Mouse (Mus musculus) neural tube, embryonic 14.5 days (tissue): ENCODE measurements around the gene Sorl1. TPM values are rescaled to one million over a fixed set of nuclear protein-coding genes. Genes with fewer than 3 reads are reported as not detected.
A peak's percentile ranks its signal among the peaks of the same experiment; 100 is the strongest.

ENCODE experiments used
- ATAC-seq: fragments of 200-750 bp; cut with Nextera tagmentation; 2 replicates; pipeline ENCODE4 v1.8.0; 2017; ENCODE audit warnings: low read depth, mild to moderate bottlenecking, moderate TSS enrichment, moderate library complexity
- H3K27ac ChIP-seq: fragments of 300-500 bp; sonication (generic); 2 replicates; pipeline ENCODE4 v1.5.1; 2014; ENCODE audit warnings: low read depth, mild to moderate bottlenecking, control low read depth, low read length, moderate library complexity, mixed read lengths
- H3K27me3 ChIP-seq: fragments of 300-500 bp; sonication (generic); 2 replicates; pipeline ENCODE4 v1.6.1; 2014; ENCODE audit warnings: low read length; ENCODE audit not compliant: control insufficient read depth, insufficient read depth
- H3K36me3 ChIP-seq: fragments of 300-500 bp; sonication (generic); 2 replicates; pipeline ENCODE4 v1.6.1; 2014; ENCODE audit warnings: low read length, mixed read lengths; ENCODE audit not compliant: control insufficient read depth, insufficient read depth
- H3K4me1 ChIP-seq: fragments of 300-500 bp; sonication (generic); 2 replicates; pipeline ENCODE4 v1.6.1; 2014; ENCODE audit warnings: low read length; ENCODE audit not compliant: control insufficient read depth, insufficient read depth
- H3K4me2 ChIP-seq: fragments of 300-500 bp; sonication (generic); 2 replicates; pipeline ENCODE4 v1.6.1; 2014; ENCODE audit warnings: mild to moderate bottlenecking, low read depth, low read length, control low read depth
- H3K4me3 ChIP-seq: fragments of 300-500 bp; sonication (generic); 2 replicates; pipeline ENCODE4 v1.5.1; 2014; ENCODE audit warnings: low read depth, low read length, control low read depth, mixed read lengths
- H3K9ac ChIP-seq: fragments of 300-500 bp; sonication (generic); replicated peaks from 2 replicates; pipeline ENCODE4 v1.6.1; 2014; ENCODE audit warnings: low read depth, mild to moderate bottlenecking, control low read depth, low read length, mixed read lengths
- H3K9me3 ChIP-seq: fragments of 300-500 bp; sonication (generic); 2 replicates; pipeline ENCODE4 v1.6.1; 2016; ENCODE audit warnings: low read length; ENCODE audit not compliant: control insufficient read depth
- WGBS: fragments of 180-500 bp; shearing (Covaris S2); extraction: QIAGEN DNeasy Blood & Tissue Kit; methylation state at CpG from one replicate; pipeline ENCODE4 v1.1.7; 2014; 5-methylcytosine and 5-hydroxymethylcytosine counted together
- polyA plus RNA-seq: library from polyadenylated mRNA; unstranded; fragments of >200 nt; fragmentation: Nextera tagmentation; extraction: Ambion mirVana; gene quantifications from 2 replicates; pipeline ENCODE4 v1.2.1, GENCODE M21; 2014

The Sorl1 gene
- polyA plus RNA-seq, 1 experiment from 2014 or later = 20.4 TPM

DNA sequence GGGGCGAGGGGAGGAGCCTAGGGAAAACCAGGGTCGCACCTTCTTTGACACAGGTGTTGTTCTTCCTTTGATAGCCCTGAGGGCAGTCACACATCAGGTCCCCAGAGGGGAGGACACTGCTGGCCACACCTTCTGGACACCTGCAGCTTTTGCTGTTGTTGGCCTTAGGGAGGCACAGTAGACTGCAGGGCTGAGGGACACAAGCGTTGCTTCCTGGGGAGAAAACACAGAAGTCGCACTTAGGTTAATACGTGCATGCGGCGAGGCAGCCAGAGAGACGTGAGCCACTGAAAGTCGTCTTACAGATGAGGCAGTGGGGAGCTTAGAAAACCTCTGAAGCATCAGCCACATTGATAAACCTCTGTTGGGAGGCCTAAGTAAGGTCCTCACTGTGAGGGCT lies 99.8 kb downstream of the Sorl1 start:
- H3K27ac ChIP-seq = no peak overlapping the region
- no peaks in the 10 kb centered on the region for H3K4me1 ChIP-seq
- no peak overlapping the region for H3K4me2 ChIP-seq
- 78% methylated on average over 9 of the region's 9 CpGs for WGBS
- no peak overlapping the region for H3K4me3 ChIP-seq
- no peaks in the 10 kb centered on the region for H3K27me3 ChIP-seq
- H3K9me3 ChIP-seq = no peaks in the 10 kb centered on the region
- H3K9ac ChIP-seq = no peak overlapping the region
- 0 out of 2 replicates have a peak, but pooled peaks cover 6% of the 10 kb centered on the region for H3K36me3 ChIP-seq
- no peak for ATAC-seq

DNA sequence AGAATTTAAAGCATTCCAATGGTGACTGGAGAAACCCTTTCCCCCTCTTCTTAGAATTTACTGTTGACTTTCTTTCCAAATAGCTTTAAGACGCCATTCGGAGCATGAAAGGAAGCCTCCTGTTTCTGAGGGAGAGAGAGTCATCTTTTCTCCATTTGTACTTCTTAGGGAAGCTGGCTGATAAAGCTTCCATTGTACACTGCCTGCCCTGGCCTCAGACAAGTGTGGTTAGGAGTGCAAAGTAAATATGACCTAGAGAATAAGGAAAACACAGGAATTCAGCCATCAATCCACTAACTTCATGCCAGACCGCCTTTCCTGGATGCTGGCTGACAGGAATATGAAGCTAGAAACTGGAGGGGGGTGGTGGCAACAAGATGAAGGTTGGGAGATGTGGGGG lies 100.7 kb downstream of the Sorl1 start:
- no peak overlapping the region for H3K9ac ChIP-seq
- H3K4me1 ChIP-seq = no peaks in the 10 kb centered on the region
- H3K36me3 ChIP-seq = 0 out of 2 replicates have a peak, but pooled peaks cover 6% of the 10 kb centered on the region
- H3K27ac ChIP-seq = no peak overlapping the region
- no peak overlapping the region for H3K4me3 ChIP-seq
- WGBS = 45% methylated on average over 3 of the region's 3 CpGs
- no peak overlapping the region for H3K4me2 ChIP-seq
- H3K9me3 ChIP-seq = no peaks in the 10 kb centered on the region
- H3K27me3 ChIP-seq = no peaks in the 10 kb centered on the region
- ATAC-seq = no peak

DNA sequence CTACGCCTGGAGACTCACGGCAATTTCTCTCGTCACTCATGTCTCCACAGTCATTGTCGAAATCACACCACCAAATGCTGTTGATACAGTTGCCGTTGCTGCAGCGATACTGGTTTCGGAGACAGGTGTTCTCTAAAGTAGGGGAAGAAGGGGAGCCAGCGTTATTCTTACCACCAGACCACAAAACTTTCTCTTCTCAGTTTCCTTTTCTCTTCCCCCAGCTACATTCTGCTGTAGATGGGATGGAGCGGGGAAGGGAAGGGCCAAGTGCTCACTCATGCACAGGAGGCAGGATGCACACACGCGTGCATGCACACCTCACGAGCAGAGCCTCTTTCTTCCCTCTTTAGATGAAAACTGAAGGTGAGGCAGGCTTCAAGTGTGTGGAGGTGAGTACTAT lies 101.8 kb downstream of the Sorl1 start:
- Histone ChIP-seq H3K4me3 (no peak overlapping the region), H3K4me1 (no peaks in the 10 kb centered on the region), H3K27me3 (no peaks in the 10 kb centered on the region), H3K9me3 (no peaks in the 10 kb centered on the region), H3K27ac (no peak overlapping the region), H3K36me3 (0 out of 2 replicates have a peak, but pooled peaks cover 6% of the 10 kb centered on the region), H3K9ac (no peak overlapping the region), H3K4me2 (no peak overlapping the region)
- no peak for ATAC-seq
- 96% methylated on average over 12 of the region's 12 CpGs for WGBS

DNA sequence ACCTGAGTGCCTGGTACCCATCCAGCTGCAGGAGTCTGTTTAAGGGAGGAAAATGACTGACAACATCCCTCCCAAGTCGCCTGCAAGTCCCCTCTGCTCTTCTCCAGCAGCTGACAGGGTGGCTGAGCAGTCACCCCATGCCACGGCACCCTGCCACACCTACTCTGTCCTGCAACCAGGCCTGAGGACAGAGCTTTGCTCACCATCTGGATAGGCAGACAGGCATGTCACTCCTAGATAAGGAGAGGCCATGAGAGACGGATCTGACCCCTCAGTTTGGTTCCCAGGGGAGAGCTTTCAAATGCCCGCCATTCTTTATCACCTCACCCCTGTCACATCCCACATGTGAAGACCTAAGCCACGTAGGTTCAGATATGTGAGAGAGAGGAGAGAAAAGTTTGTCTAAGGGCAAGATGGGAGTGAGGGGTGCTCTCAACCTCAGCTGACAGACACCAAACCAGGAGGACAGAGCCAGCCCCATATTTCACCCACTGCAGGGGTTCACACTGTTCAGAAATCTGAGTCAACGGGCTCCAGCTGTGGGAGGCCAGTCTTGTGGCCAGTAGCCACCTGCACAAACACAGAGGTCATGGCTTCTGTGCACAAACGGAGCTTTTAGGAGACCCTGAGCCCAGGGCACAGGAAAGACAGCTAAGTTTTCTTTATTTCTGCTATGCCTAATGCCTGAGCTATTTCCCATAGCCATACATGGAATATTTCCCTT lies 104.6 kb downstream of the Sorl1 start:
- ATAC-seq = no peak
- no peaks in the 10 kb centered on the region for H3K4me1 ChIP-seq
- no peaks in the 10 kb centered on the region for H3K9me3 ChIP-seq
- H3K9ac ChIP-seq = no peak overlapping the region
- no peaks in the 10 kb centered on the region for H3K27me3 ChIP-seq
- 57% methylated on average over 7 of the region's 7 CpGs for WGBS
- H3K4me2 ChIP-seq = no peak overlapping the region
- H3K4me3 ChIP-seq = no peak overlapping the region
- H3K27ac ChIP-seq = no peak overlapping the region
- 0 out of 2 replicates have a peak, but pooled peaks cover 6% of the 10 kb centered on the region for H3K36me3 ChIP-seq

DNA sequence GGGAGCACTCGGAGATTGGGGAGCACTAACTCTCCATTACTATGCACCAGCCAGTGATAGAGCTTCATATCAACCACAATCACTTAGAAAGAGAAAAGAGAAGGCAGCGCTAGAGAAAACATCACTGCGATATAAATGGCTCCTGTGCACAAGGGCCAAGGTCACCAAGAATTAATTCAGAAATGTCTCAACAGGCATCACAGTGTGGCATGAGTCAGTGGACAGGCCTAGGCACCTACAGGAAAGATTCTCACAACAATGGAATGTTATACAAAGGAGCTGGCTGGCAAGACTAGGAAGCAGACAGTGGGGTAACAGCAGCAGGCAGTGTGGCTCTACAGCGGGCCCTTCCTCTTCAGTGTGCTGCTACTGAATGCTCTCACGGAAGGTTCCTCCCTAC lies 115.6 kb downstream of the Sorl1 start:
- Histone ChIP-seq H3K36me3 (peaks cover 3% of the 10 kb centered on the region; the same call in 1 of the 2 replicates), H3K27ac (no peak overlapping the region), H3K4me1 (no peaks in the 10 kb centered on the region), H3K9ac (no peak overlapping the region), H3K4me3 (no peak overlapping the region), H3K4me2 (no peak overlapping the region), H3K9me3 (no peaks in the 10 kb centered on the region), H3K27me3 (no peaks in the 10 kb centered on the region)
- ATAC-seq = no peak
- WGBS = 97% methylated on average over 5 of the region's 5 CpGs

DNA sequence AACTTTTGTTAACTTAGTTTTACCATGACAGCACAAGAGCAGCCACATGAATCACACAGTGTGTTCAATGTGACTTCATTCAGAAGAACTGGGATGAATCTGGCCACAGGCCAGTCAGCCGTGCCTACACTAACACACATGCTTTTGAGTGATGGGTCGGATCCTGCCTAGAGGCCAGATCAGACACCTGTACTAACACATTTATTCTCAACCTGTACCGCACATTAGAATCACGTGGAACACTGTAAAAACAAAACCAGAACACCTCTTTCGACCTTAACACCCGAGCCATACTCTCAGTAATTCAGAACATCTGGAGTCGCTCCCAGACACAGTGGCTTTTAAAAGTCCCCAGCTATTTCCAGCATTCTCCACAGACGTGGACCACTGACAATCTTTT lies 119.0 kb downstream of the Sorl1 start:
- H3K9me3 ChIP-seq = no peaks in the 10 kb centered on the region
- H3K4me3 ChIP-seq = no peak overlapping the region
- no peak overlapping the region for H3K9ac ChIP-seq
- 70% methylated on average over 8 of the region's 8 CpGs for WGBS
- no peak overlapping the region for H3K4me2 ChIP-seq
- no peak for ATAC-seq
- H3K36me3 ChIP-seq = peaks cover 9% of the 10 kb centered on the region
- no peaks in the 10 kb centered on the region for H3K4me1 ChIP-seq
- H3K27ac ChIP-seq = no peak overlapping the region
- H3K27me3 ChIP-seq = no peaks in the 10 kb centered on the region

DNA sequence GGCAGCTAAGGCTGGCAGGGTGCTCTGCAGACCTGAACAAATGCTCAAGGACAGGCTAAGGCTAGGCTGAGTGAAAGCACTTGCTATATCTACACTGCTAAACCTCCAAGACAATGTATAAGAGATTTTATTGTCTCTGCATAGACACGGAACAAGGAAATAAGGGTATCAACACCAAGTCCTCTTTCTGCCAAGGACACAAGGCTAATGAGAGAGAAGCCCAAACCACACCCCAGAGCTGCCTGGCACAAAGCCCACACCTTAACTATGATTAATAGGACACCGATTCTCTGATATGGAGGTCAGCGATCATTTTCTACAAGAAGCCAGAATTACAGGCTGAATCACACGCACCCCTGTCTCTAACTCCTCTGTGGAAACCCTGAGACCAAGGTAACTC lies 120.0 kb downstream of the Sorl1 start:
- Histone ChIP-seq H3K27me3 (no peaks in the 10 kb centered on the region), H3K4me3 (no peak overlapping the region), H3K9ac (no peak overlapping the region), H3K27ac (no peak overlapping the region), H3K9me3 (no peaks in the 10 kb centered on the region), H3K4me1 (no peaks in the 10 kb centered on the region), H3K4me2 (no peak overlapping the region), H3K36me3 (peaks cover 9% of the 10 kb centered on the region)
- WGBS = 88% methylated on average over 4 of the region's 4 CpGs
- no peak for ATAC-seq

DNA sequence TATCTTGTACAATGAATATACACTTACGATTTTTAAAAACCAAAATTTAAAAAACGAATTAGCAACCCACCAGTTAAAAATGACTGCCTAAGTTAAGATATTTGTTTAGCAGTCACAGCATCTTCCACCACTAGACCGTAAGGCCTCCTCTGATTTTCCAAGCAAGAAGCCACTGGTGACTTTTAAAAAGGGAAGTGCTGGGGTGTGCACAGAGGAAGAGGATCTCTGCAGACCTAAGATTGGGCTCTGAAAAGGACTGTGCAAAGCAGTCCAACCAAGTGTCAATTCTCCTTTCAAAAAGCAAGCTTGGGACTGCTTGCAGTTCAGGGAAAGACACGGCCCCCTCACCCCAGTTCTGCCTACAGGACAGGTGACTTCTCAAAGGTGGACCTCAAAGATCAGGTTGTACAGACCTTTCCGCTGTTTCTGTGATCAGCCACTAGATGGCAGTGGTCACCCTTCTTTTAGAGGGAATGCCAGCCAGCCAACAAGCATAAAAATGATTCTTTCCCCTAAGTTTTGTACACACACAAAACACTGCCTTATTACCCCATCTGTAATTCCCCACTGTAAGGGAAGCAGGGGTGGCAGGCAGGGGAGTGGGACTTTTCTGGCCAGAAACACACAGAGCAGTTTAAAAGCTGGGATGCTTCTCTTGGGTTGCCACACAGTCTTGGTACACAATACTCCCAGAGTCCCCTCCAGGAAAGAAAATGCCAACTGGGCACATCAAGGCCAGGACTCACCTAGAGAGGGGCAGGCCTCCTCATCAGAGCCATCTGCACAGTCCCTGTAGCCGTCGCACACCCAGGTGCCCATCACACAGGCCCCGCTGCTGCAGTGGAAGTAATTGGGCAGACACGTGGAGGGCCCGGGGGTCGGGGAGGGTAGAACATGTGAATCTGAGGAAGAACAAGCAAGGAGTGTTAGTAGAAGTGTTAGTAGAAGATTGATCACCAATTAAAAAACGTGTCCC lies 124.3 kb downstream of the Sorl1 start:
- no peaks in the 10 kb centered on the region for H3K4me1 ChIP-seq
- peaks cover 11% of the 10 kb centered on the region for H3K36me3 ChIP-seq
- H3K27me3 ChIP-seq = no peaks in the 10 kb centered on the region
- no peak overlapping the region for H3K4me2 ChIP-seq
- no peak overlapping the region for H3K27ac ChIP-seq
- H3K9ac ChIP-seq = no peak overlapping the region
- WGBS = 66% methylated on average over 12 of the region's 12 CpGs
- no peak overlapping the region for H3K4me3 ChIP-seq
- ATAC-seq = peak; percentile 54
- no peaks in the 10 kb centered on the region for H3K9me3 ChIP-seq

DNA sequence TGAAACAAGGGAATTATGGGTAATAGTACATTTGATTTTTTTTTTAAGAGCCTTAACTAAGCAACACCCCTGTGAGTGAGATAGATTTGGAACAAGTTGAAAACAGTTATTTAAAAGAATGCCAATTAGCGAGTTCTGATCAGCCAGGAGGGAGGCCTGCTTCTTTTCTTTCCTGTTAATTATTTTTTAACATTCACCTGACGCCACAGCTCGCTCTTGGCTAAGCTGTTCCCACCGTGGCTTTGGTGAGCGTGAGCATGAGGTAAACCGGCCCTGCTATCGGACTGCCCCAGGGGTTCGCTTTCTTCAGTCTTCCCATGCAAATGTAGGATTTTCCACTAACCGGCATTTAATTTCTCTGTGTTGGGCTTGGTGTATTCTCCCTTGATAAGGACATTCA lies 128.8 kb downstream of the Sorl1 start:
- H3K4me2 ChIP-seq = no peak overlapping the region
- H3K9ac ChIP-seq = no peak overlapping the region
- WGBS = 92% methylated on average over 9 of the region's 9 CpGs
- no peak overlapping the region for H3K4me3 ChIP-seq
- no peaks in the 10 kb centered on the region for H3K9me3 ChIP-seq
- H3K27me3 ChIP-seq = no peaks in the 10 kb centered on the region
- H3K27ac ChIP-seq = no peak overlapping the region
- no peak for ATAC-seq
- peaks cover 15% of the 10 kb centered on the region; the same call in 1 of the 2 replicates for H3K36me3 ChIP-seq
- H3K4me1 ChIP-seq = no peaks in the 10 kb centered on the region
